Mouse (Mus musculus) thymus, postnatal 25 days (tissue): ENCODE results near the gene Gp1ba.

Experiments used
- DNase-seq: peaks from one replicate; pipeline ENCODE4 v3.0.0; 2022

Gp1ba gene

DNA sequence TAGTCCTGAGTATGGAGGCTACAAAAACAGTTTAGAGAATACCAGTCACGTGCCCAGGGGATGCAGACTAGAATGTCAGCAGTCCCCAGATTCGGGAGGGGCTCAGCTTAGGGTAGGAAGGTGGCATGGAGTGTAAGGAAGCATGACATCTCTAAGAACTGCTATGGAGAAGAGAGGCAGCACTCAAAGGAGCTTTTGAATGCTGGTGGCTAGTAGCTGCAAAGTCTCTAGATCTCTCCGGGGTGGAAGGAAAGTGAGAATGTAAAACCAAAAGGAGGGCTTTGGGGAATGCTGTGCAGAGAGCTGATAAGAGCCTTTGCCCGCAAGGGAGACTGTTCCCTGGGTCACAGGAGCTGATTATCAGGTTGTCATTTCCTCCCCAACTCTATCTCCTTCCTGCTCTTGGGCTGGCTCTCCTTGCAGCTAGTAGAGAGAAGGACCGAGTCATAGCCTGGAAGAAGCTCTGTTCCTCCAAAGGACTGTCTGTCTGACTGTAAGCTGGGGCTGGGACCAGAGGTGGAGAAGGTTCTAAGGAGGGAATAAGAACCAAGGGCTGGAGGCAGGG lies at the start of gene Gp1ba:
Gene Gp1ba (plus strand): TSS at position 409 of the 565 bp plus-strand sequence.
- no peak for DNase-seq

GRCm38 (mm10) chr11:70591733-70592132 lies 47.2 kb upstream of the Gp1ba start:
- DNase-seq, result no peak

- DNase-seq, result no peak
Observed at GRCm38 (mm10) chr11:70594253-70594989, 44.5 kb upstream of the Gp1ba start.

- no peak for DNase-seq
Observed at GRCm38 (mm10) chr11:70595638-70596037, 43.3 kb upstream of the Gp1ba start.

DNA sequence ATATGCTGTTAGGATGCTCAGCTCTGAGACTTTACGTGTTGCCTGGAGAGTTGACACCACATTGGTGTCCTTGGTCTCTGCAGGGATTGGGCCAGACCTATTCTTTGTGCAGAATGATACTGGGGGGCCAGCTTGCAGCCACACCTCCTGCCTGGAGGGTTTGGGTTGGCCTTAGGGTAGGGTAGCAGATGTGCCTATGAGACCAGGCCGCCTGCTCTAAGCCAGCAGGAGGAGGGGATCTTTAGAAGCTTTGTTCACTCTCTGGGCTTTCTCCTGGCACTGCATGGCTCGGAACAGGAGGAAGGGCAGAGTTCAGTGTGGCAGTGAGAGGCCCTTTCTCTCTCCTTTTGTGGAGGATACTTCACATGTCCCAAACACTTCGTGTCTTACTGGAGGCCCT lies 42.8 kb upstream of the Gp1ba start:
- no peak for DNase-seq

DNA sequence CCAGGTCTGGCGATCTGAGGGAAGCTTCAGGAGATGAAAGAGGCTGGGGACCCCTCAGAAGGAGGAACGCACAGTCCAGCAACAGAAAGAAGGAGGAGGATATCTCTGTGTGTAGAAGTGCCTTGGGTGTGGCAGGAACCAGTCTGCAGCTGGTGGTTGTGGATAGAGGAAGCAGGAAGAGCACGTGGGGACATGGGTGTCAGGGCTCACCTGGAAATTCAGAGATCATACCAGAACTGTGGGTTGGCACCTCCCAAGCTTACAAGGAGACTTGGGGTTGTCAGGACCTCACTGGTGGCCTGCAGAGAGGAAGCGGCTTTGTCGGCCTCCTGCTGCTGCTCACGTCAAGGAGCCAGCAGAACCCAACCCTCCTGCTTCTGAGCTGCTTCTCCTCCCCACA lies 41.6 kb upstream of the Gp1ba start:
- DNase-seq, result no peak

DNA sequence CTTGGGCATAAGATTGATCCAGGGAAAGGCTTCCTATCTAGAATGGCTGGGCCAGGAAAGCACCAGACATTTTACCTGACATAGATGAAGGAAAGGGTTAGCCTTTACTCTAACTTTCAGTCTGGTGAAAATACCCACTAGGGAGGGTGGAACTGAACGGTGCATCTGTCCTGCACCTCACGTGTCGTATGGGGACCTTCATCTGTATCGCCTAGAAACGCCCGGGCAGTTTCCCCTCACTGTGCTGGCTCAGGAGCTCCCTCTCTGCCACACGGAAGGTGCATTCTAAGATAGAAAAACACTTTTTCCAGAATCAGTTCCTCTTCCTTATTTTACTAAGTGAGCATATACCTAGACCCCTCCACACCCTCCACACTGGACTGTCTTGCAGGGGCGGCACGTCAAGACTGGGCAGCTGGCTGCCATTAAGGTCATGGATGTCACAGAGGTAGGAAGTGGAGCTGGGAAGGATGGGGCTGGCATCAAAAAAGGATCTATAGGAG lies 40.4 kb upstream of the Gp1ba start:
- DNase-seq, result no peak

DNA sequence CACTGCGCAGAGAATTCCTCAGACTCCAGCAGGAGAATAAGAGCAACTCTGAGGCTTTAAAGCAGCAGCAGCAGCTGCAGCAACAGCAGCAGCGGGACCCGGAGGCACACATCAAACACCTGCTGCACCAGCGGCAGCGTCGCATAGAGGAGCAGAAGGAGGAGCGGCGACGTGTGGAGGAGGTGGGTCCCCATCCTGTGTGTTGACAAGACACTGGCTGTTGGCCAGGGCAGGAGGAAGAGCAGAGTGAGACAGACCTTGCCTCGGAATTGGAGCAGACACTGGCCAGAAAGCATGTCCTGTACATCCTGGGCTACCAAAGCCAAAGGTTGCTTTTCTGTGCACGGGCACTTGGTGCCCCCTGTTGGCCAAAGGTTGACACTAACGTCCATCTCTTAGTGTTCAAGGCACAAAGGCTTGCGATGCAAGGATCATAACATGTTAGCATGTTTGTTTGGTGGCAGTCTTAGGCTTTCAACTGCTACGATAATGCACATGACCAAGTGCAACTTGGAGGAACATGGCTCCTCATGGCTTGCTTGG lies 33.8 kb upstream of the Gp1ba start:
- DNase-seq, result peak; percentile 79

GRCm38 (mm10) chr11:70606717-70607116 lies 32.2 kb upstream of the Gp1ba start:
- DNase-seq, result no peak

GRCm38 (mm10) chr11:70607611-70608010 lies 31.3 kb upstream of the Gp1ba start:
- DNase-seq, result no peak

- peak; percentile 45 for DNase-seq
Observed at GRCm38 (mm10) chr11:70608381-70609066, 30.4 kb upstream of the Gp1ba start.

GRCm38 (mm10) chr11:70610752-70611151 lies 28.2 kb upstream of the Gp1ba start:
- DNase-seq, result no peak

- no peak for DNase-seq
Observed at GRCm38 (mm10) chr11:70612505-70612904, 26.4 kb upstream of the Gp1ba start.

DNA sequence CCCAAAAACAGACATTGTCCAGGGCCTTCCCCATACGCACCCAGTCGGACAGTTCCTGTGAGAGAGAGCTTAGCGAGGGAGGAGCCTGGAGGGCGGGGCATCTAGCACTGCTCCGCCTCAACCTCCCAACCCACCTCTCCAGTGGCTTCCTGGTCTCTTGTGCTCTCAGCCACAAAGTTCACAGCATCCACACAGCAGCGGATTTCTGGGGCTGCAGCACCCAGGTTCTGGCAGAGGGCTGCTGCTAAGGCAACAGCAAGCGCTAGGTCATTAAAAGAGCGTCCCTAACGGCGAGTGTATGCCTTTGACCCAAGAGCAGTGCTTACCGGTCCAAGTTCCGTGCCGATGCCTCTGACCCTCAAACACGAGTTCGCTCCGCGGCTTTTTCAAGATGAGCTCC lies 23.8 kb upstream of the Gp1ba start:
- peak; percentile 82 for DNase-seq

DNA sequence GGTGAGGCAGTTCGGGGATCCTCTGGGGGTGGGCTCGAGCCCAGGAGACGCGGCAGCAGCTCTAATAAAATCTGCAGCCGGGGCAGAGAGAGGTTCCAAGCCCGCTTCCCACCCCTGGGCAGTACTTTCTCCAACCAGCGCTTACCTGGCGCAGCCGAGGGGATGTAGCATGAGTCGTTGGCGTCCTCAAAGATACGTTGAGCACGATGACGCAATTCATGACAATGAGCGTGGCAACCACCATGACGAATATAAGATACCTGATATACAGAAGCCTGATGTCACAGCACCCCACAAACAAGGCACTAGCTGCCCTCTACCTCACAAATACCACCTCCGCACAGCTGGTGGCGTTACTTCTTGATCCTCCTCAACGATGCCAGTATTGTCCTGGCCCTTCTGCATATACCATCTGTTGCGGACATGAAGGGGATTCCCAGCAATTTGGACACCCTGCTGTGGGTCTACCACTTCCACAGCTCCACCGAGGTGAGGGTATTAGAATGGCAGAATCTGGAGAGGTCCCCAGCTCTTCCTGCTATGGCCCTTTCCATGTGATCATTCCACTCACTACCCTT lies 23.3 kb upstream of the Gp1ba start, which contains the start of gene 4930544D05Rik:
Gene 4930544D05Rik (plus strand): TSS at position 333 of the 578 bp plus-strand sequence.
- no peak for DNase-seq

- DNase-seq, result no peak
Observed at GRCm38 (mm10) chr11:70619101-70619500, 19.8 kb upstream of the Gp1ba start, which contains the start of gene Chrne. Gene Chrne (minus strand): TSS chr11:70619216.

GRCm38 (mm10) chr11:70621972-70622814 lies 16.7 kb upstream of the Gp1ba start:
- no peak for DNase-seq

- DNase-seq, result no peak
Observed at GRCm38 (mm10) chr11:70623053-70623742, 15.7 kb upstream of the Gp1ba start.

DNA sequence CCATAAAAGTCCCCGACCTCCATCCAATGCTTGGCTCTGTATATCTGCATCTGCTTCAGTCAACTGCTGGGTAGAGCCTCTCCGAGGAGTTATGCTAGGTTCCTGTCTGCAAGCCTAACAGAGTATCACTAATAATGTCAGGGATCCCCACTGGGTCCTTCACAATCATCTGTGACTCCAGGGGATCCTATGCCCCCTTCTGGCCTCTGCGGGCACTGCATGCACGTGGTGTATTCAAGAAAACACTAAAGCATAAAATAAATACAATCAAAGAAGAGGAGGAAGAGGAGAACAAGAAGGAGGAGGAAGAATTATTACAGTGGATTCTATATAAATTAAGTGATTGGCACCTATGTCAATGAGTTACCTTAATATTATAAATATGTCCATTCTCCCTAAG lies 13.4 kb upstream of the Gp1ba start:
- peak; percentile 64 for DNase-seq

GRCm38 (mm10) chr11:70626877-70627276 lies 12.0 kb upstream of the Gp1ba start:
- no peak for DNase-seq

- no peak for DNase-seq
Observed at GRCm38 (mm10) chr11:70628431-70628830, 10.5 kb upstream of the Gp1ba start.
